Mouse (Mus musculus): ENCODE data around the gene Zbtb37. TPM values are rescaled to one million over a fixed set of nuclear protein-coding genes. Genes with fewer than 3 reads are reported as not detected.
"Not testable (repeated sequence)": the region's sequence is repeated elsewhere in the genome, so short reads cannot be mapped to it uniquely, and the experiment has no call there.

Gene Zbtb37
- total RNA-seq, 2 experiments from 2014 or later: 14.5 to 17.7 TPM

- no peak for DNase-seq
- intact Hi-C loops (cut with DNase I): loop anchor here (5.0 kb wide), 1 partner anchor 37 kb away; the partner anchor contains the start of genes Cenpl and Dars2
These were observed 684 bp upstream of the Zbtb37 start for GRCm38 (mm10) chr1:161035281-161035785.

- DNase-seq: no peak
- intact Hi-C loops (cut with DNase I): loop anchor here (5.0 kb wide), 1 partner anchor 127 kb away; the partner anchor contains the start of gene Rc3h1
These were observed 704 bp downstream of the Zbtb37 start for GRCm38 (mm10) chr1:161033856-161034434.

- intact Hi-C loops (cut with DNase I): loop anchor here (5.0 kb wide), 1 partner anchor 125 kb away; the partner anchor contains the start of gene Rc3h1
- DNase-seq: no peak
These were observed 2.3 kb downstream of the Zbtb37 start for GRCm38 (mm10) chr1:161032345-161032744.

- intact Hi-C loops (cut with DNase I): loop anchor here (5.0 kb wide), 1 partner anchor 125 kb away; the partner anchor contains the start of gene Rc3h1
- no peak for DNase-seq
These were observed 2.8 kb downstream of the Zbtb37 start for GRCm38 (mm10) chr1:161031881-161032280.

GRCm38 (mm10) chr1:161030058-161030457 lies 4.6 kb downstream of the Zbtb37 start:
- DNase-seq: no peak
- intact Hi-C loops (cut with DNase I): loop anchor here (5.0 kb wide), 1 partner anchor 123 kb away; the partner anchor contains the start of gene Rc3h1

- intact Hi-C loops (cut with DNase I); DNase-seq: not testable (repeated sequence)
These were observed 6.2 kb downstream of the Zbtb37 start for GRCm38 (mm10) chr1:161028427-161028826.

- DNase-seq: no peak
- intact Hi-C loops (cut with DNase I): no loop called here
These were observed 7.5 kb downstream of the Zbtb37 start for GRCm38 (mm10) chr1:161027196-161027595.

GRCm38 (mm10) chr1:161025410-161026210 lies 9.0 kb downstream of the Zbtb37 start:
- intact Hi-C loops (cut with DNase I): no loop called here

GRCm38 (mm10) chr1:161020051-161020450 lies 14.6 kb downstream of the Zbtb37 start:
- no peak for DNase-seq
- intact Hi-C loops (cut with DNase I): no loop called here

More at GRCm38 (mm10) chr1:161025410-161026210, 9.0 kb downstream of the Zbtb37 start:
- no peak for DNase-seq

- intact Hi-C loops (cut with DNase I): no loop called here
These were observed 18.3 kb downstream of the Zbtb37 start for GRCm38 (mm10) chr1:161016378-161016777.

GRCm38 (mm10) chr1:161010436-161010835 lies 24.2 kb downstream of the Zbtb37 start:
- no peak for DNase-seq
- intact Hi-C loops (cut with DNase I): no loop called here

More at GRCm38 (mm10) chr1:161016378-161016777, 18.3 kb downstream of the Zbtb37 start:
- DNase-seq: no peak

GRCm38 (mm10) chr1:161008038-161008437 lies 26.6 kb downstream of the Zbtb37 start:
- intact Hi-C loops (cut with DNase I): no loop called here
- no peak for DNase-seq

- no peak for DNase-seq
- intact Hi-C loops (cut with DNase I): no loop called here
These were observed 28.2 kb downstream of the Zbtb37 start for GRCm38 (mm10) chr1:161006471-161006870.

- intact Hi-C loops (cut with DNase I): no loop called here
These were observed 29.1 kb downstream of the Zbtb37 start for GRCm38 (mm10) chr1:161005526-161005925.

GRCm38 (mm10) chr1:161004942-161005341 lies 29.7 kb downstream of the Zbtb37 start:
- DNase-seq: no peak
- intact Hi-C loops (cut with DNase I): no loop called here

More at GRCm38 (mm10) chr1:161005526-161005925, 29.1 kb downstream of the Zbtb37 start:
- DNase-seq: no peak

- no peak for DNase-seq
- intact Hi-C loops (cut with DNase I): no loop called here
These were observed 40.8 kb downstream of the Zbtb37 start for GRCm38 (mm10) chr1:160993851-160994250.

GRCm38 (mm10) chr1:160989395-160989794 lies 45.3 kb downstream of the Zbtb37 start:
- no peak for DNase-seq
- intact Hi-C loops (cut with DNase I): loop anchor here (5.0 kb wide), 1 partner anchor 188 kb away; no protein-coding TSS in a partner anchor

- no peak for DNase-seq
- intact Hi-C loops (cut with DNase I): loop anchor here (5.0 kb wide), 1 partner anchor 190 kb away; no protein-coding TSS in a partner anchor
These were observed 47.6 kb downstream of the Zbtb37 start for GRCm38 (mm10) chr1:160986881-160987635.

- intact Hi-C loops (cut with DNase I): loop anchor here (5.0 kb wide), 1 partner anchor 192 kb away; no protein-coding TSS in a partner anchor
- DNase-seq: no peak
These were observed 49.2 kb downstream of the Zbtb37 start for GRCm38 (mm10) chr1:160985477-160985876.

GRCm38 (mm10) chr1:160984731-160985130 lies 49.9 kb downstream of the Zbtb37 start:
- intact Hi-C loops (cut with DNase I): loop anchor here (5.0 kb wide), 1 partner anchor 193 kb away; no protein-coding TSS in a partner anchor
- not testable (repeated sequence) for DNase-seq

Measured in heart, postnatal 10 days (tissue).